Mouse (Mus musculus): Measurements from ENCODE around the gene Bglap3.
"Not testable (repeated sequence)": the region's sequence is repeated elsewhere in the genome, so short reads cannot be mapped to it uniquely, and the experiment has no call there.

The Bglap3 gene

GRCm38 (mm10) chr3:88376644-88377043 lies 4.1 kb upstream of the Bglap3 start:
- not testable (repeated sequence) for DNase-seq (ENCODE audit: low spot score)

- not testable (repeated sequence) for DNase-seq (ENCODE audit: low spot score)
These were observed 3.4 kb upstream of the Bglap3 start for GRCm38 (mm10) chr3:88375750-88376626.

- not testable (repeated sequence) for DNase-seq (ENCODE audit: low spot score)
These were observed 4.0 kb downstream of the Bglap3 start for GRCm38 (mm10) chr3:88368511-88368910.

GRCm38 (mm10) chr3:88367517-88367916 lies 5.0 kb downstream of the Bglap3 start:
- not testable (repeated sequence) for DNase-seq (ENCODE audit: low spot score)

GRCm38 (mm10) chr3:88366830-88367428 lies 5.6 kb downstream of the Bglap3 start:
- not testable (repeated sequence) for DNase-seq (ENCODE audit: low spot score)

- no peak for DNase-seq (ENCODE audit: low spot score)
These were observed 6.7 kb downstream of the Bglap3 start for GRCm38 (mm10) chr3:88365705-88366361.

GRCm38 (mm10) chr3:88364337-88364736 lies 8.2 kb downstream of the Bglap3 start, which contains the start of gene Paqr6:
Paqr6 (plus strand) TSS chr3:88364584.
- DNase-seq (ENCODE audit: low spot score), result no peak

GRCm38 (mm10) chr3:88363700-88364099 lies 8.8 kb downstream of the Bglap3 start:
- no peak for DNase-seq (ENCODE audit: low spot score)

- DNase-seq (ENCODE audit: low spot score), result no peak
These were observed 10.8 kb downstream of the Bglap3 start for GRCm38 (mm10) chr3:88361612-88362313.

- no peak for DNase-seq (ENCODE audit: low spot score)
These were observed 11.4 kb downstream of the Bglap3 start for GRCm38 (mm10) chr3:88361096-88361495.

- DNase-seq (ENCODE audit: low spot score), result no peak
These were observed 12.6 kb downstream of the Bglap3 start for GRCm38 (mm10) chr3:88359989-88360388.

GRCm38 (mm10) chr3:88359584-88359983 lies 13.0 kb downstream of the Bglap3 start:
- no peak for DNase-seq (ENCODE audit: low spot score)

GRCm38 (mm10) chr3:88354396-88355165 lies 18.0 kb downstream of the Bglap3 start:
- no peak for DNase-seq (ENCODE audit: low spot score)

GRCm38 (mm10) chr3:88352907-88353306 lies 19.6 kb downstream of the Bglap3 start:
- DNase-seq (ENCODE audit: low spot score), result no peak

- DNase-seq (ENCODE audit: low spot score), result no peak
These were observed 21.8 kb downstream of the Bglap3 start for GRCm38 (mm10) chr3:88350732-88351131.

GRCm38 (mm10) chr3:88339006-88339405 lies 33.5 kb downstream of the Bglap3 start:
- DNase-seq (ENCODE audit: low spot score), result no peak

- no peak for DNase-seq (ENCODE audit: low spot score)
These were observed 34.2 kb downstream of the Bglap3 start for GRCm38 (mm10) chr3:88338316-88338715.

- DNase-seq (ENCODE audit: low spot score), result no peak
These were observed 35.0 kb downstream of the Bglap3 start for GRCm38 (mm10) chr3:88337367-88338020.

- DNase-seq (ENCODE audit: low spot score), result peak; percentile 93
These were observed 36.2 kb downstream of the Bglap3 start, which contains the start of the genes Tmem79 and Smg5 for GRCm38 (mm10) chr3:88336058-88337013. Tmem79 (minus strand) TSS chr3:88336148. Smg5 (plus strand) TSS chr3:88336260.

All from left cerebral cortex, adult 11 months (tissue).